Mouse (Mus musculus): ENCODE measurements at regions not wholly inside any gene's neighbourhood (a gene's known extent, or its start where the extent isn't known, plus 50 kb on each side); places are given as distances from the start of the nearest gene placed in this dataset.

- no peak for DNase-seq
Measured at GRCm38 (mm10) chr8:7710764-7711163, 950.3 kb downstream of the Efnb2 start.

- no peak for DNase-seq
Measured at GRCm38 (mm10) chr8:7709406-7709805, 951.6 kb downstream of the Efnb2 start.

DNA sequence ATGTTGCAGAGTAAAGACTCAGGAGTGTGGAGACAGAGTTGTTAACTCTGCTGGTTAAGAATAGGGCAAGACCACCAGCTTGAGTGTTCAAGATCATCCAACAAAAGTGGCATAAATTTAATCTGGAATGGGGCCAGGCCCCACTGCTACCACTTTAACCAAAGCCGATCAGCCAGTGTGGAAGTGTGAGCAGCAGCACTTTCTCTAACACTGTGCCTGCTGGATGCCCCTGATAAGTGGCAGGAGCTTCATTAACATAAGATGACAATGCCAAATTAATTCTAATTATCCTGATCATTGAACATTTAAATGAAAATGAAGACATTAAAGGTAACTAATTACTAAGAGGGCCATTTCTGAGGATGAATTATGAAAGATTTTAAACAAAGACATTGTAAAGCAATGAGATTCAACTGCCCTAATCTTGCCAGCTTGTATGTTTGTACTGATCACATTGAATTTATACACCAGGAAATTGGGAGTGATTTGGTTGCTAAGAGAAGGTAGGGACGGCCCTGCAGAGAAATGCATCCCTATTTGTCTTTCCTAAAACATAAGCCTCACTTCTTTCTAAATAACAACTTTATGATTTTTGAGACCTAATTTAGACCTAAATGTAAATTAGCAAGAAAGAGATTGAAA, 969.6 kb downstream of the Efnb2 start:
- DNase-seq = no peak

DNA sequence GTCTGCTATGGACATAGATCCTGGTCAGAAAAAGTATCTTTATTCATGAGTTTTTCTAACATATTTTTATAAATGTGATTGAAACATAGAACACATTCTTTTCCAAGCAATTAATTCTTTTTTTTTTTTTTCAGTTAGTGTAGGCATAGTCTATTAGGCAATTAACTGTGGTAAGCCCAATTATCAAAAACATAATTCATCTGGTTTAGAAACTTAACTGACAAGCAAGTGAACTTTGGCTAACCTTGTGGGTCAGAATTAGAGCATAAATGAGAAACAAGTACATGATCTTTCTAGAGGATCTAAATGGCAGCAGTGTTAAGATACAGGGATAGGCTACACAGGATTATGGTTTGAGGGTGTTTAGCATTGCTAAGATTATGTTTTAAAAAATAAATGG, 1007.2 kb downstream of the Efnb2 start:
- DNase-seq = no peak
